Mouse (Mus musculus) lung, postnatal 0 days (tissue): ENCODE data around the gene Jak3. TPM values are rescaled to one million over a fixed set of nuclear protein-coding genes. Genes with fewer than 3 reads are reported as not detected.
A peak's percentile ranks its signal among the peaks of the same experiment; 100 is the strongest.

ENCODE experiments used
- ATAC-seq: fragments of 200-750 bp; cut with Nextera tagmentation; 2 replicates; pipeline ENCODE4 v1.8.0; 2017; ENCODE audit warnings: moderate library complexity
- DNase-seq: peaks from one replicate; pipeline ENCODE4 v3.0.0-alpha.2; 2016; ENCODE audit warnings: low spot score
- H3K27ac ChIP-seq: fragments of 300-500 bp; sonication (generic); 2 replicates; pipeline ENCODE4 v1.5.1; 2014; ENCODE audit warnings: antibody characterized with exemption, mild to moderate bottlenecking, low read length, mixed read lengths
- H3K27me3 ChIP-seq: fragments of 300-500 bp; sonication (generic); replicated peaks from 2 replicates; pipeline ENCODE4 v1.6.1; 2014; ENCODE audit warnings: low read length, mixed read lengths; ENCODE audit not compliant: insufficient read depth
- H3K36me3 ChIP-seq: fragments of 300-500 bp; sonication (generic); 2 replicates; pipeline ENCODE4 v1.6.1; 2014; ENCODE audit warnings: low read length, mixed read lengths; ENCODE audit not compliant: insufficient read depth
- H3K4me1 ChIP-seq: fragments of 300-500 bp; sonication (generic); 2 replicates; pipeline ENCODE4 v1.6.1; 2014; ENCODE audit warnings: antibody characterized with exemption, low read depth, low read length, mixed read lengths; ENCODE audit not compliant: insufficient read depth
- H3K4me2 ChIP-seq: fragments of 300-500 bp; sonication (generic); replicated peaks from 2 replicates; pipeline ENCODE4 v1.6.1; 2014; ENCODE audit warnings: low read depth, mild to moderate bottlenecking, low read length, moderate library complexity, mixed read lengths
- H3K4me3 ChIP-seq: fragments of 300-500 bp; sonication (generic); 2 replicates; pipeline ENCODE4 v1.5.1; 2014; ENCODE audit warnings: low read depth, low read length
- H3K9ac ChIP-seq: fragments of 300-500 bp; sonication (generic); replicated peaks from 2 replicates; pipeline ENCODE4 v1.6.1; 2014; ENCODE audit warnings: low read depth, mild to moderate bottlenecking
- H3K9me3 ChIP-seq: fragments of 300-500 bp; sonication (generic); 2 replicates; pipeline ENCODE4 v1.6.1; 2016; ENCODE audit warnings: low read length, mixed read lengths
- CTCF ChIP-seq: IDR thresholded peaks from 2 replicates; pipeline ENCODE4 v1.5.1; 2016; ENCODE audit warnings: antibody characterized with exemption, mild to moderate bottlenecking
- EP300 ChIP-seq: IDR thresholded peaks from 2 replicates; pipeline ENCODE4 v1.6.1; 2016; ENCODE audit warnings: antibody characterized with exemption, mild to moderate bottlenecking, control low read depth
- WGBS: fragments of 180-500 bp; shearing (Covaris S2); extraction: QIAGEN DNeasy Blood & Tissue Kit; methylation state at CpG from one replicate; pipeline ENCODE4 v1.1.7; 2014; 5-methylcytosine and 5-hydroxymethylcytosine counted together
- polyA plus RNA-seq: library from polyadenylated mRNA; unstranded; fragments of >200 nt; fragmentation: Nextera tagmentation; extraction: Ambion mirVana; gene quantifications from 2 replicates; pipeline ENCODE4 v1.2.1, GENCODE M21; 2015

Jak3 gene
- polyA plus RNA-seq, 1 experiment from 2014 or later: 7.7 TPM

- Histone ChIP-seq H3K9ac (no peak overlapping the region), H3K4me1 (peaks cover 13% of the 10 kb centered on the region; the same call in 1 of the 2 replicates), H3K27ac (0 out of 2 replicates have a peak overlapping the region, but pooled peaks have one; percentile 5), H3K36me3 (no peaks in the 10 kb centered on the region), H3K4me3 (peak overlapping the region; percentile 39; the same call in 1 of the 2 replicates), H3K27me3 (0 out of 2 replicates have a peak, but pooled peaks cover 11% of the 10 kb centered on the region), H3K4me2 (peak overlapping the region; percentile 91), H3K9me3 (no peaks in the 10 kb centered on the region)
- 2% methylated on average over 25 of the region's 25 CpGs for WGBS
- TF ChIP-seq EP300: no peak
- TF ChIP-seq CTCF: no peak
- DNase-seq (peak; percentile 44), ATAC-seq (peak; percentile 18)
Observed at GRCm38 (mm10) chr8:71629781-71630212, 46.3 kb upstream of the Jak3 start.

- no peak overlapping the region for H3K4me3 ChIP-seq
- H3K27me3 ChIP-seq: 0 out of 2 replicates have a peak, but pooled peaks cover 11% of the 10 kb centered on the region
- no peaks in the 10 kb centered on the region for H3K9me3 ChIP-seq
- H3K27ac ChIP-seq: no peak overlapping the region
- H3K36me3 ChIP-seq: no peaks in the 10 kb centered on the region
- TF ChIP-seq EP300: no peak
- no peak for TF ChIP-seq CTCF
- H3K9ac ChIP-seq: no peak overlapping the region
- DNase-seq: no peak
- no peak overlapping the region for H3K4me2 ChIP-seq
- no peak for ATAC-seq
- peaks cover 13% of the 10 kb centered on the region; the same call in 1 of the 2 replicates for H3K4me1 ChIP-seq
- 83% methylated on average over 6 of the region's 6 CpGs for WGBS
Observed at GRCm38 (mm10) chr8:71630761-71631160, 45.3 kb upstream of the Jak3 start.

GRCm38 (mm10) chr8:71631897-71632296 is 44.2 kb upstream of the Jak3 start:
- 0 out of 2 replicates have a peak, but pooled peaks cover 11% of the 10 kb centered on the region for H3K27me3 ChIP-seq
- H3K9ac ChIP-seq: no peak overlapping the region
- no peaks in the 10 kb centered on the region for H3K36me3 ChIP-seq
- no peak for TF ChIP-seq CTCF
- no peak for TF ChIP-seq EP300
- no peak overlapping the region for H3K27ac ChIP-seq
- no peaks in the 10 kb centered on the region for H3K9me3 ChIP-seq
- H3K4me1 ChIP-seq: peaks cover 13% of the 10 kb centered on the region; the same call in 1 of the 2 replicates
- ATAC-seq: no peak
- no peak overlapping the region for H3K4me3 ChIP-seq
- no peak for DNase-seq
- H3K4me2 ChIP-seq: no peak overlapping the region
- WGBS: 62% methylated on average over 2 of the region's 2 CpGs

GRCm38 (mm10) chr8:71633164-71633563 is 42.9 kb upstream of the Jak3 start:
- WGBS: 32% methylated on average over 13 of the region's 22 CpGs
- H3K27me3 ChIP-seq: 0 out of 2 replicates have a peak, but pooled peaks cover 11% of the 10 kb centered on the region
- TF ChIP-seq EP300: no peak
- TF ChIP-seq CTCF: peak; percentile 68
- H3K9ac ChIP-seq: no peak overlapping the region
- DNase-seq (peak; percentile 44), ATAC-seq (no peak)
- H3K36me3 ChIP-seq: no peaks in the 10 kb centered on the region
- peaks cover 13% of the 10 kb centered on the region; the same call in 1 of the 2 replicates for H3K4me1 ChIP-seq
- no peak overlapping the region for H3K4me3 ChIP-seq
- H3K9me3 ChIP-seq: no peaks in the 10 kb centered on the region
- H3K27ac ChIP-seq: no peak overlapping the region
- no peak overlapping the region for H3K4me2 ChIP-seq

GRCm38 (mm10) chr8:71633981-71634667 is 42.0 kb upstream of the Jak3 start:
- Histone ChIP-seq H3K27me3 (0 out of 2 replicates have a peak, but pooled peaks cover 11% of the 10 kb centered on the region), H3K36me3 (no peaks in the 10 kb centered on the region), H3K4me1 (peaks cover 8% of the 10 kb centered on the region; the same call in 1 of the 2 replicates), H3K9ac (no peak overlapping the region), H3K9me3 (no peaks in the 10 kb centered on the region), H3K27ac (no peak overlapping the region), H3K4me2 (0 out of 2 replicates have a peak overlapping the region, but pooled peaks have one; percentile 8), H3K4me3 (no peak overlapping the region)
- no peak for TF ChIP-seq CTCF
- no peak for TF ChIP-seq EP300
- DNase-seq: peak; percentile 58
- ATAC-seq: peak; percentile 41
- 5% methylated on average over 26 of the region's 26 CpGs for WGBS

GRCm38 (mm10) chr8:71637149-71638095 is 38.7 kb upstream of the Jak3 start:
- Histone ChIP-seq H3K9me3 (no peaks in the 10 kb centered on the region), H3K27me3 (0 out of 2 replicates have a peak, but pooled peaks cover 4% of the 10 kb centered on the region), H3K27ac (no peak overlapping the region), H3K9ac (no peak overlapping the region), H3K4me3 (no peak overlapping the region), H3K36me3 (no peaks in the 10 kb centered on the region), H3K4me1 (no peaks in the 10 kb centered on the region), H3K4me2 (no peak overlapping the region)
- WGBS: 62% methylated on average over 8 of the region's 8 CpGs
- DNase-seq (no peak), ATAC-seq (no peak)
- TF ChIP-seq CTCF (no peak), EP300 (no peak)
